ENCODE assay signal across 9 mouse cellular contexts in genomic region chr14:25068430-25068829, GRCm38 (mm10).
A peak's percentile ranks its signal among the peaks of the same experiment; 100 is the strongest.
DNase-seq lines count a peak whose midpoint lies in the region; ATAC-seq and TF ChIP-seq lines count a peak whose summit lies in the region.
"Had no signal": no experiment of that assay in that cellular context is flagged by ENCODE, and none has a peak within 500 bp of the region (broad histone marks: within the 10 kb centered on the region; RNA-seq: fewer than 3 reads in every experiment).

No protein-coding gene starts in this region.

- H3K4me2 ChIP-seq in forebrain, postnatal 0 days (ENCODE audit: low read depth) = no peak overlapping the region
- no peak overlapping the region for H3K4me2 ChIP-seq in forebrain, embryonic 15.5 days (replicated peaks)
- no peak overlapping the region for H3K4me2 ChIP-seq in lung, postnatal 0 days (replicated peaks; ENCODE audit: low read depth, low read length)

- WGBS in forebrain, postnatal 0 days = 15% methylated on average over 8 of the region's 8 CpGs
- WGBS in forebrain, embryonic 15.5 days = 18% methylated on average over 8 of the region's 8 CpGs
- 10% methylated on average over 8 of the region's 8 CpGs for WGBS in lung, postnatal 0 days

- no peak overlapping the region for H3K9ac ChIP-seq in forebrain, postnatal 0 days
- H3K9ac ChIP-seq in forebrain, embryonic 15.5 days (replicated peaks) = no peak overlapping the region
- no peak overlapping the region for H3K9ac ChIP-seq in lung, postnatal 0 days (replicated peaks; ENCODE audit: low read depth)

- TF ChIP-seq CTCF in forebrain, postnatal 0 days (IDR thresholded peaks at IDR 0.05; ENCODE audit: low read depth) = no peak
- no peak for TF ChIP-seq CTCF in lung, postnatal 0 days (IDR thresholded peaks at IDR 0.05)

- no peak overlapping the region for H3K4me3 ChIP-seq in forebrain, postnatal 0 days (ENCODE audit: low read depth, low read length)
- no peak overlapping the region for H3K4me3 ChIP-seq in forebrain, embryonic 15.5 days
- H3K4me3 ChIP-seq in lung, postnatal 0 days (ENCODE audit: low read depth, low read length) = no peak overlapping the region

- H3K4me1 ChIP-seq in forebrain, postnatal 0 days (ENCODE audit: insufficient read depth) = peaks cover 3% of the 10 kb centered on the region; the same call in 1 of the 2 replicates
- H3K4me1 ChIP-seq in forebrain, embryonic 15.5 days = peaks cover 35% of the 10 kb centered on the region
- peaks cover 3% of the 10 kb centered on the region; the same call in 1 of the 2 replicates for H3K4me1 ChIP-seq in lung, postnatal 0 days (ENCODE audit: insufficient read depth, low read depth, low read length)

- peak; percentile 42 for DNase-seq in forebrain, postnatal 0 days
- DNase-seq in adrenal gland, adult 2 months = peak; percentile 83
- peak; percentile 12 for DNase-seq in kidney, adult 11 months
- peak; percentile 88 for DNase-seq in lung, postnatal 0 days (ENCODE audit: low spot score)
- no peak for DNase-seq in gastrocnemius, adult 8-10 months (ENCODE audit: low spot score in 2 of 2)
- no peak for DNase-seq in layer of hippocampus, postnatal 14 days (ENCODE audit: low spot score in 2 of 2)

- ATAC-seq in forebrain, postnatal 0 days = peak; percentile 19; the same call in 1 of the 2 replicates
- no peak for ATAC-seq in forebrain, embryonic 15.5 days (replicated peaks)
- ATAC-seq in lung, postnatal 0 days = peak; percentile 90
- no peak for ATAC-seq in granulocyte monocyte progenitor cell, adult 5-6 weeks (replicated peaks; ENCODE audit: poor library complexity, severe bottlenecking)

- no peak overlapping the region for H3K27ac ChIP-seq in forebrain, postnatal 0 days (ENCODE audit: low read depth, low read length)
- H3K27ac ChIP-seq in forebrain, embryonic 15.5 days (replicated peaks) = no peak overlapping the region
- no peak overlapping the region for H3K27ac ChIP-seq in lung, postnatal 0 days (ENCODE audit: low read length)
- H3K27ac ChIP-seq: macrophage had no signal

- H3K27me3 ChIP-seq in forebrain, postnatal 0 days (ENCODE audit: insufficient read depth, low read length) = no peaks in the 10 kb centered on the region
- no peaks in the 10 kb centered on the region for H3K27me3 ChIP-seq in forebrain, embryonic 15.5 days
- no peaks in the 10 kb centered on the region for H3K27me3 ChIP-seq in lung, postnatal 0 days (replicated peaks; ENCODE audit: insufficient read depth, low read length)

- TF ChIP-seq EP300 in lung, postnatal 0 days (IDR thresholded peaks at IDR 0.05) = peak; percentile 54; the same call in 1 of the 2 replicates

- no peaks in the 10 kb centered on the region for H3K36me3 ChIP-seq in forebrain, postnatal 0 days (ENCODE audit: insufficient read depth)
- H3K36me3 ChIP-seq in forebrain, embryonic 15.5 days = no peaks in the 10 kb centered on the region
- H3K36me3 ChIP-seq in lung, postnatal 0 days (ENCODE audit: insufficient read depth, low read length) = no peaks in the 10 kb centered on the region

- no peaks in the 10 kb centered on the region for H3K9me3 ChIP-seq in forebrain, postnatal 0 days (ENCODE audit: low read length)
- no peaks in the 10 kb centered on the region for H3K9me3 ChIP-seq in forebrain, embryonic 15.5 days
- no peaks in the 10 kb centered on the region for H3K9me3 ChIP-seq in lung, postnatal 0 days (ENCODE audit: low read length)

Comparison
In these comparisons a context has a peak if more than half of its experiments do, and no peak if none do; other contexts are left out.
1. ATAC-seq: peak in forebrain, postnatal 0 days (single experiment) and lung, postnatal 0 days (single experiment); none in forebrain, embryonic 15.5 days (single experiment) and granulocyte monocyte progenitor cell, adult 5-6 weeks (single experiment).
2. DNase-seq: peak in forebrain, postnatal 0 days (single experiment), adrenal gland, adult 2 months (single experiment), kidney, adult 11 months (single experiment) and lung, postnatal 0 days (single experiment); none in gastrocnemius, adult 8-10 months (0 of 2) and layer of hippocampus, postnatal 14 days (0 of 2).